Mouse (Mus musculus): ENCODE data around the gene Grin2a. TPM values are rescaled to one million over a fixed set of nuclear protein-coding genes. Genes with fewer than 3 reads are reported as not detected.

The Grin2a gene
- total and polyA plus RNA-seq, 2 experiments from 2014 or later, result 6.1 to 10.5 TPM

DNA sequence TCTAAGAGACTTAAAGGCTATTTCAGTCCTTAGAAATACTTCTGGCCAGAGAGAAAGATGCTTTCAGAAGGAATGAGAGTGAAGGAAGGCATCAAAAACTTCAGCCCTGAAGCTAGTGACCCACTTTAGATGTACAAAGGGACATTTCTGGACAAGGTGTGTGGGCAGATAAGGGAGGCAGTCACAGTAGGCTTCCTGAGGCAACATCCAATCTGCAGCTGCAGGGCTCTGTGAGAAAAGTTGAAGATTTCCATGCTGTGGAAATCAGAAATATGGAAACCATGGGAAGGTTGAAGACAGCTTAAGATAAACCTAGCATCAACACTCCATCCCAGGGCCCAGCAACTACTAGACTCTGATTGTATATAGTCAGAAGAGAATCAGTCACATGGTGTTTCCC is 171.7 kb downstream of the Grin2a start:
- Histone ChIP-seq H3K4me3 (ENCODE audit: low read depth, low read length) (no peak overlapping the region), H3K9me3 (ENCODE audit: low read length) (no peaks in the 10 kb centered on the region), H3K36me3 (ENCODE audit: insufficient read depth, low read length) (no peaks in the 10 kb centered on the region), H3K27me3 (ENCODE audit: insufficient read depth, low read length) (no peaks in the 10 kb centered on the region), H3K9ac (replicated peaks; ENCODE audit: low read length, poor library complexity, severe bottlenecking) (no peak overlapping the region), H3K4me1 (ENCODE audit: insufficient read depth, low read length) (no peaks in the 10 kb centered on the region), H3K4me2 (ENCODE audit: low read depth, low read length, poor library complexity, severe bottlenecking) (no peak overlapping the region), H3K27ac (ENCODE audit: low read depth, low read length) (no peak overlapping the region)
- TF ChIP-seq CTCF (IDR thresholded peaks at IDR 0.05), result no peak
- DNase-seq (ENCODE audit: low spot score) (no peak), ATAC-seq (ENCODE audit: low FRiP score) (no peak)

GRCm38 (mm10) chr16:9819508-9819907 is 175.9 kb downstream of the Grin2a start:
- H3K9me3 ChIP-seq (ENCODE audit: low read length), result no peaks in the 10 kb centered on the region
- no peak for TF ChIP-seq CTCF (IDR thresholded peaks at IDR 0.05)
- no peak overlapping the region for H3K9ac ChIP-seq (replicated peaks; ENCODE audit: low read length, poor library complexity, severe bottlenecking)
- 26% methylated on average over 3 of the region's 3 CpGs for WGBS
- no peak overlapping the region for H3K4me3 ChIP-seq (ENCODE audit: low read depth, low read length)
- DNase-seq (ENCODE audit: low spot score) (peak; percentile 56), ATAC-seq (ENCODE audit: low FRiP score) (no peak)
- no peaks in the 10 kb centered on the region for H3K27me3 ChIP-seq (ENCODE audit: insufficient read depth, low read length)
- no peaks in the 10 kb centered on the region for H3K4me1 ChIP-seq (ENCODE audit: insufficient read depth, low read length)
- H3K36me3 ChIP-seq (ENCODE audit: insufficient read depth, low read length), result no peaks in the 10 kb centered on the region
- no peak overlapping the region for H3K27ac ChIP-seq (ENCODE audit: low read depth, low read length)
- no peak overlapping the region for H3K4me2 ChIP-seq (ENCODE audit: low read depth, low read length, poor library complexity, severe bottlenecking)

GRCm38 (mm10) chr16:9801338-9801737 is 194.0 kb downstream of the Grin2a start:
- Histone ChIP-seq H3K36me3 (ENCODE audit: insufficient read depth, low read length) (no peaks in the 10 kb centered on the region), H3K9me3 (ENCODE audit: low read length) (no peaks in the 10 kb centered on the region), H3K4me2 (ENCODE audit: low read depth, low read length, poor library complexity, severe bottlenecking) (no peak overlapping the region), H3K4me1 (ENCODE audit: insufficient read depth, low read length) (no peaks in the 10 kb centered on the region), H3K27me3 (ENCODE audit: insufficient read depth, low read length) (no peaks in the 10 kb centered on the region), H3K27ac (ENCODE audit: low read depth, low read length) (no peak overlapping the region), H3K4me3 (ENCODE audit: low read depth, low read length) (no peak overlapping the region), H3K9ac (replicated peaks; ENCODE audit: low read length, poor library complexity, severe bottlenecking) (no peak overlapping the region)
- WGBS, result 84% methylated on average over 8 of the region's 8 CpGs
- TF ChIP-seq CTCF (IDR thresholded peaks at IDR 0.05), result no peak
- no peak for ATAC-seq (ENCODE audit: low FRiP score)
- DNase-seq (ENCODE audit: low spot score), result no peak

GRCm38 (mm10) chr16:9800221-9800620 is 195.1 kb downstream of the Grin2a start:
- no peaks in the 10 kb centered on the region for H3K4me1 ChIP-seq (ENCODE audit: insufficient read depth, low read length)
- no peak for TF ChIP-seq CTCF (IDR thresholded peaks at IDR 0.05)

GRCm38 (mm10) chr16:9792976-9793375 is 202.4 kb downstream of the Grin2a start:
- no peaks in the 10 kb centered on the region for H3K36me3 ChIP-seq (ENCODE audit: insufficient read depth, low read length)
- H3K9me3 ChIP-seq (ENCODE audit: low read length), result no peaks in the 10 kb centered on the region
- no peak overlapping the region for H3K4me3 ChIP-seq (ENCODE audit: low read depth, low read length)
- no peak overlapping the region for H3K9ac ChIP-seq (replicated peaks; ENCODE audit: low read length, poor library complexity, severe bottlenecking)
- H3K4me1 ChIP-seq (ENCODE audit: insufficient read depth, low read length), result no peaks in the 10 kb centered on the region
- no peak for DNase-seq (ENCODE audit: low spot score)
- H3K4me2 ChIP-seq (ENCODE audit: low read depth, low read length, poor library complexity, severe bottlenecking), result no peak overlapping the region
- TF ChIP-seq CTCF (IDR thresholded peaks at IDR 0.05), result no peak
- WGBS, result 87% methylated on average over 2 of the region's 2 CpGs
- no peaks in the 10 kb centered on the region for H3K27me3 ChIP-seq (ENCODE audit: insufficient read depth, low read length)
- H3K27ac ChIP-seq (ENCODE audit: low read depth, low read length), result no peak overlapping the region
- no peak for ATAC-seq (ENCODE audit: low FRiP score)

More at GRCm38 (mm10) chr16:9800221-9800620, 195.1 kb downstream of the Grin2a start:
- no peaks in the 10 kb centered on the region for H3K27me3 ChIP-seq (ENCODE audit: insufficient read depth, low read length)
- H3K4me2 ChIP-seq (ENCODE audit: low read depth, low read length, poor library complexity, severe bottlenecking), result no peak overlapping the region
- no peaks in the 10 kb centered on the region for H3K36me3 ChIP-seq (ENCODE audit: insufficient read depth, low read length)
- DNase-seq (ENCODE audit: low spot score), result no peak
- H3K27ac ChIP-seq (ENCODE audit: low read depth, low read length), result no peak overlapping the region
- H3K4me3 ChIP-seq (ENCODE audit: low read depth, low read length), result no peak overlapping the region
- 58% methylated on average over 1 of the region's 1 CpGs for WGBS
- no peak overlapping the region for H3K9ac ChIP-seq (replicated peaks; ENCODE audit: low read length, poor library complexity, severe bottlenecking)
- no peaks in the 10 kb centered on the region for H3K9me3 ChIP-seq (ENCODE audit: low read length)
- ATAC-seq (ENCODE audit: low FRiP score), result no peak

DNA sequence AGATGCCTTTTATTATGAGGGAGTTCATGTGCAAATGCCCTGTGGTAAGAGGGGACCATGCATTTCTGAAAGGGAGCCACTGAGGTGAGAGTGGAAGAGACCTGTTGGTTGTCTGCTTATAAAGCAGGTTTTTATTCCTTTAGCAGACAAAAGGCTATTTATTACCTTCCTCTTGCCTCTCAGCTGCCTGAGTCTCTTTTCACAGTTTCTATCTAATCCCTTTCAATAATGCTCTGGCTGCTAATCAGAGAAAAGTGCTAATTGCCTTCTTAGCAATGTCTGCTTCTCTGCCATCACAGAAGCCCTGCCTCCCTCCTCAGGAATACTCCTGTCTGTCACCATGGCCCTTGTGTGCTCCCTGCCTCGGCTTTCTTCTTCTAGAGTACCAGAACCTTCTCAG is 209.1 kb downstream of the Grin2a start:
- Histone ChIP-seq H3K27ac (ENCODE audit: low read depth, low read length) (no peak overlapping the region), H3K9ac (replicated peaks; ENCODE audit: low read length, poor library complexity, severe bottlenecking) (no peak overlapping the region), H3K27me3 (ENCODE audit: insufficient read depth, low read length) (no peaks in the 10 kb centered on the region), H3K36me3 (ENCODE audit: insufficient read depth, low read length) (no peaks in the 10 kb centered on the region), H3K9me3 (ENCODE audit: low read length) (no peaks in the 10 kb centered on the region), H3K4me3 (ENCODE audit: low read depth, low read length) (no peak overlapping the region), H3K4me2 (ENCODE audit: low read depth, low read length, poor library complexity, severe bottlenecking) (no peak overlapping the region), H3K4me1 (ENCODE audit: insufficient read depth, low read length) (no peaks in the 10 kb centered on the region)
- TF ChIP-seq CTCF (IDR thresholded peaks at IDR 0.05), result no peak
- no peak for ATAC-seq (ENCODE audit: low FRiP score)
- DNase-seq (ENCODE audit: low spot score), result peak; percentile 8
- WGBS, result 45% methylated on average over 1 of the region's 1 CpGs

All from midbrain, postnatal 0 days (tissue).